Mouse (Mus musculus): ENCODE measurements around the gene Adamtsl3. TPM values are rescaled to one million over a fixed set of nuclear protein-coding genes. Genes with fewer than 3 reads are reported as not detected.

The Adamtsl3 gene
- total and polyA plus RNA-seq, 2 experiments from 2014 or later = 1.5 to 9.7 TPM

DNA sequence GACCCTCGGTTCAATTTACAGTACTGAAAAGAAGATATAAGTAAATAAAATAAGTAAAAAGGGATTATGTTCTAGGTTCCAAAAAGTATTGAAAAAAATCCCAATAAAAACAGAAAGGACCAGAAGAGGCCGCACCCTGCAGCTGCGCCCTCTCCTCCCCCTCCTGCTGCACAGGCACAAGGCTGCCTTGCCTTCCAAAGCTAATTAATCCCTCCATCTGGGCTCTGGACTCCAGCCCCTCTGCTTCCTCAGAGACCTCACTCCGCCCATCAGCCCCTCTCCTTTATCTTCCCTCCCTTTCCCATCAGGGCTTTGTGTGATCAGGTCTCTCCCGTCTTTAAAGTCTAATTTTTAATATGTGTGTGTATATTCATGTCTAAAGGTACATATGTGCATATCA is 149.3 kb downstream of the Adamtsl3 start:
- DNase-seq (ENCODE audit: low spot score) (peak; percentile 39), ATAC-seq (0 out of 2 replicates have a peak, but pooled peaks have one; percentile 56)

DNA sequence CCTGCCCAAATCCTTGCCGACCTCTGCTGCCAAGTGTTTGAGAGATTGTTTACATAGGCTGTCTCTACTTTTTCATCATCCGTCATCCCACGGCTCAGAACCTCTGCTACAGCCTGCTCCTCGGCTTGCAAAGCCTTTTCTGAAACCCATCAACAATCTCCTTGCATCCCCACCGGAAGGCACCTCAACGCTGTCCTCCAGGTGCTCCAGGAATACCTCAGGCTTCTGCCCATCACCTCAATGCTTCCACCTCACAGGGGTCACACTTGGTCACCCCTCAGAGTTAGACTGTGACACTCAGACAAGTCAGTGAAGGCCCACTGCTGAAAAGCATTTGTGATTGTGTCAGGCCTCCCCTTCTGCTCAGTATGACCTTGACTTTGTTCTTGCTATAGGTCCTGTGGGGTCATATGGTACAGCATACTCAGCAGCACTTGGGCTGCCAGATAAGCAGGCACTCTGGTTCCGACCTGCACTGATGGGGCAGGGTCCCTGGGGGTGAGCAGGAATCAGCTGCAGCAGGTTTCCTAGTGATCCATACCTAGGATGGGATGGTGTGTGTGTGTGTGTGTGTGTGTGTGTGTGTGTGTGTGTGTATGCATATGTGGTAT is 150.0 kb downstream of the Adamtsl3 start:
- H3K4me3 ChIP-seq (ENCODE audit: low read length) = no peak overlapping the region

More for the DNA sequence above, 149.3 kb downstream of the Adamtsl3 start:
- TF ChIP-seq CTCF (IDR thresholded peaks at IDR 0.05; ENCODE audit: low read depth) = no peak
- Histone ChIP-seq H3K9ac (replicated peaks; ENCODE audit: low read length) (no peak overlapping the region), H3K36me3 (ENCODE audit: insufficient read depth, low read length) (no peaks in the 10 kb centered on the region), H3K4me2 (ENCODE audit: low read depth, low read length) (no peak overlapping the region), H3K27me3 (ENCODE audit: insufficient read depth, low read length) (no peaks in the 10 kb centered on the region), H3K27ac (no peak overlapping the region), H3K4me1 (ENCODE audit: insufficient read depth, low read length) (no peaks in the 10 kb centered on the region), H3K9me3 (ENCODE audit: low read length) (no peaks in the 10 kb centered on the region), H3K4me3 (ENCODE audit: low read length) (no peak overlapping the region)
- WGBS = 39% methylated on average over 5 of the region's 5 CpGs

DNA sequence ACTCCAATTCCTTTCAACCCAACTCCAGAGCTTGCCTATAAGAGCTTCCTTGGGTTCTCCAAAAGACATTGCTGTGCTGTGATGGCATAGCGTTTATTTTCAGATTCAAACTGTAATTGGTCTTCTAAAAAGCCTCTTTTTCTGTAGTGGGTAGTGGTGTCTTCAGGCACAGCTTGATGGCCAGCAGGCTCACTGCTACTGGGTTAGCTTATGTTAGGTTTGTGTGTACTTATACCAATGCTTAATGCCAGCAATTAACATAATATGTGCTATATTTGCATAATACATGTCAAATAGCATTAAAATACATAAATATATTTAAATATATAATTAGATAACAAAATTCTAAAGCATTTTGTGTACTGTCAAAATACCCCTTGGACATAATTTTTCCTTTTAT is 155.5 kb downstream of the Adamtsl3 start:
- WGBS = 79% methylated on average over 1 of the region's 1 CpGs
- no peak overlapping the region for H3K4me3 ChIP-seq (ENCODE audit: low read length)
- DNase-seq (ENCODE audit: low spot score) (no peak), ATAC-seq (no peak)
- no peaks in the 10 kb centered on the region for H3K27me3 ChIP-seq (ENCODE audit: insufficient read depth, low read length)
- TF ChIP-seq CTCF (IDR thresholded peaks at IDR 0.05; ENCODE audit: low read depth) = no peak
- no peak overlapping the region for H3K4me2 ChIP-seq (ENCODE audit: low read depth, low read length)
- no peaks in the 10 kb centered on the region for H3K4me1 ChIP-seq (ENCODE audit: insufficient read depth, low read length)
- no peaks in the 10 kb centered on the region for H3K9me3 ChIP-seq (ENCODE audit: low read length)
- H3K36me3 ChIP-seq (ENCODE audit: insufficient read depth, low read length) = no peaks in the 10 kb centered on the region
- H3K9ac ChIP-seq (replicated peaks; ENCODE audit: low read length) = no peak overlapping the region
- no peak overlapping the region for H3K27ac ChIP-seq

More for the DNA sequence above, 150.0 kb downstream of the Adamtsl3 start:
- Histone ChIP-seq H3K9me3 (ENCODE audit: low read length) (no peaks in the 10 kb centered on the region), H3K36me3 (ENCODE audit: insufficient read depth, low read length) (no peaks in the 10 kb centered on the region), H3K9ac (replicated peaks; ENCODE audit: low read length) (no peak overlapping the region), H3K4me2 (ENCODE audit: low read depth, low read length) (no peak overlapping the region), H3K27me3 (ENCODE audit: insufficient read depth, low read length) (no peaks in the 10 kb centered on the region), H3K27ac (no peak overlapping the region), H3K4me1 (ENCODE audit: insufficient read depth, low read length) (no peaks in the 10 kb centered on the region)
- WGBS = 59% methylated on average over 7 of the region's 7 CpGs
- ATAC-seq (peak; percentile 55; the same call in 1 of the 2 replicates), DNase-seq (ENCODE audit: low spot score) (no peak)
- TF ChIP-seq CTCF (IDR thresholded peaks at IDR 0.05; ENCODE audit: low read depth) = no peak

DNA sequence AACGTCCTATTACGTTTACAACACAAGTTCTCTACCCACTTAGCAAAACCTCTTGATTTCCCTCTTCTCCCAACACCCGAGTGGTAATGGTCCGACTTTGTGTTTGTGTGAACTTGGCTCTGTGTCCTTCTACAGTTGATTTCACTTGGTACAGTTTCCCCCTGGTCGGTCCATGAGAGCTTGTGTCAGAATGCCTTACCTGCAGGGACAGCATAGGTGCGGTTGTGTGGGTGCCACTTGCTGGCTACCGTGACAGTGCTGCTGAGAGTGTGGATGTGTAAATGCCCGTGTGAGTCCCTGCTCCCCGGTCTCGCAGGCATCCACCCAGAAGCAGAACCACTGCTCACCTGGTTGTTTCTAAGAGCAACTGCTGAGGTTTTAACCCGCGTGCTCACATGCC is 157.4 kb downstream of the Adamtsl3 start:
- DNase-seq (ENCODE audit: low spot score) (no peak), ATAC-seq (no peak)
- Histone ChIP-seq H3K9me3 (ENCODE audit: low read length) (no peaks in the 10 kb centered on the region), H3K9ac (replicated peaks; ENCODE audit: low read length) (no peak overlapping the region), H3K4me3 (ENCODE audit: low read length) (no peak overlapping the region), H3K27me3 (ENCODE audit: insufficient read depth, low read length) (no peaks in the 10 kb centered on the region), H3K4me2 (ENCODE audit: low read depth, low read length) (no peak overlapping the region), H3K36me3 (ENCODE audit: insufficient read depth, low read length) (no peaks in the 10 kb centered on the region), H3K4me1 (ENCODE audit: insufficient read depth, low read length) (no peaks in the 10 kb centered on the region), H3K27ac (no peak overlapping the region)
- 90% methylated on average over 12 of the region's 12 CpGs for WGBS
- no peak for TF ChIP-seq CTCF (IDR thresholded peaks at IDR 0.05; ENCODE audit: low read depth)

DNA sequence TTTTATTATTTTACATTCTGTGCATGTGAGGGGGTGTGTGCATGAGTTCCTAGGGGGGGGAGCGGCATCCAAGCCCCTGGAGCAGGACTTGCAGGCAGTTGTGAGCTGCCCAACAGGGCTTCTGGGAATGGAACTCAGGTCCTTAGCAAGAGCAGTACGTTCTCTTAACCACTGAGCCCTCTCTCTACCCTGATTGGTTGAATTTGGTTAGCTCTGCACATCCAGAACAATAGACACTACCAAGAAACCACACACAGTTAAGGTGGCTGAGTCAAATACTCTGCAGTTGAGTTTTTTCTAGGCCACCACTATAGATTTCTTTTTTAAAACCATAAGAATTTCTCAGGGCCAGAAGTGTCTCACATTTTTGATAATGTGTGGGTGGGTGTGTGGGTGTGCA is 158.7 kb downstream of the Adamtsl3 start:
- Histone ChIP-seq H3K27me3 (ENCODE audit: insufficient read depth, low read length) (no peaks in the 10 kb centered on the region), H3K4me2 (ENCODE audit: low read depth, low read length) (no peak overlapping the region), H3K9me3 (ENCODE audit: low read length) (no peaks in the 10 kb centered on the region), H3K27ac (no peak overlapping the region), H3K9ac (replicated peaks; ENCODE audit: low read length) (no peak overlapping the region), H3K36me3 (ENCODE audit: insufficient read depth, low read length) (no peaks in the 10 kb centered on the region), H3K4me1 (ENCODE audit: insufficient read depth, low read length) (no peaks in the 10 kb centered on the region), H3K4me3 (ENCODE audit: low read length) (no peak overlapping the region)
- WGBS = 78% methylated on average over 2 of the region's 2 CpGs
- DNase-seq (ENCODE audit: low spot score) (no peak), ATAC-seq (no peak)
- TF ChIP-seq CTCF (IDR thresholded peaks at IDR 0.05; ENCODE audit: low read depth) = no peak

DNA sequence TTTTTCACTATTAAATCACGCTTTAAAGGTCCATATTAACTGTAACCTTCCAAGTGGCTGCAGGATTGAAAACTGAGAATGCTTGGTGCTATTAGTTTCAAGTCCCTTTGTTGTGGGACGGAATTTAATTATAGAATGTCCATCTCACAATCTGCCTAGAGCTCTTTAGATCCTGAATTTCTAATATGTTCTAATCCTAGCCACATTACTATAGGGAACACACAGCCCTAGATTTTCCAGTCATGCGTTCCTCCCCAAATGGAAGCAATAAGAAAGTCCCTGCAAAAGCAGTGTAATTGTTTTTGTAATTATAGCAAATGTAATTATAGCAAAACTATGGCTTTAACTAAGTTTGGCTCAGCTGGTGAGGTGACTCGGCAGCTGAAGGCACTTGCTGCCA is 161.6 kb downstream of the Adamtsl3 start:
- no peak overlapping the region for H3K4me2 ChIP-seq (ENCODE audit: low read depth, low read length)
- H3K9me3 ChIP-seq (ENCODE audit: low read length) = no peaks in the 10 kb centered on the region
- no peak overlapping the region for H3K27ac ChIP-seq
- no peak for TF ChIP-seq CTCF (IDR thresholded peaks at IDR 0.05; ENCODE audit: low read depth)
- no peak overlapping the region for H3K9ac ChIP-seq (replicated peaks; ENCODE audit: low read length)
- H3K27me3 ChIP-seq (ENCODE audit: insufficient read depth, low read length) = no peaks in the 10 kb centered on the region
- DNase-seq (ENCODE audit: low spot score) (no peak), ATAC-seq (peak; percentile 53; the same call in 1 of the 2 replicates)
- no peaks in the 10 kb centered on the region for H3K36me3 ChIP-seq (ENCODE audit: insufficient read depth, low read length)
- no peak overlapping the region for H3K4me3 ChIP-seq (ENCODE audit: low read length)
- 66% methylated on average over 4 of the region's 4 CpGs for WGBS
- no peaks in the 10 kb centered on the region for H3K4me1 ChIP-seq (ENCODE audit: insufficient read depth, low read length)

DNA sequence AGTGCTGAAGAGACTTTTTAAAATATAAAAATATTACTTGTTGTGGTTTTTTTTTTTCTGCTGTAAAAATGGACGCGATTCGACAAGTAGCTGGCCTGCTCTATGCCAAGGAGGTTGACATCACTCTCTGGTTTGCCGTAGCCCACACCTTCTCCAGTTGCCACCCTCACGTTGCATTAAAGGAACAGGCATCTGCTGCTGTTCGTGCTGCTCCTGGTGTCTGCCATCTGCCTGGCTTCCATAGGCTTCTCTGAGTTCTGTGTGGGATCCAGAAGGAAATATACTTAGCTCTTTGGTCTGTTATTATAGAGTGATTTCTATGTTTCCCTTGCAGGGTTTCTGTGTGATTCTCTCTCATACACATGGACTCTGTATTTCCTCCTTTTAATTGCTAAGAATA is 165.8 kb downstream of the Adamtsl3 start:
- no peak overlapping the region for H3K27ac ChIP-seq
- H3K27me3 ChIP-seq (ENCODE audit: insufficient read depth, low read length) = no peaks in the 10 kb centered on the region
- no peaks in the 10 kb centered on the region for H3K4me1 ChIP-seq (ENCODE audit: insufficient read depth, low read length)
- H3K4me2 ChIP-seq (ENCODE audit: low read depth, low read length) = no peak overlapping the region
- H3K36me3 ChIP-seq (ENCODE audit: insufficient read depth, low read length) = no peaks in the 10 kb centered on the region
- TF ChIP-seq CTCF (IDR thresholded peaks at IDR 0.05; ENCODE audit: low read depth) = no peak
- no peak for ATAC-seq
- no peaks in the 10 kb centered on the region for H3K9me3 ChIP-seq (ENCODE audit: low read length)
- H3K4me3 ChIP-seq (ENCODE audit: low read length) = no peak overlapping the region
- no peak overlapping the region for H3K9ac ChIP-seq (replicated peaks; ENCODE audit: low read length)
- no peak for DNase-seq (ENCODE audit: low spot score)
- 88% methylated on average over 6 of the region's 6 CpGs for WGBS

All from hindbrain, postnatal 0 days (tissue).